Mouse (Mus musculus) megakaryocyte, adult 5-6 weeks (primary cell): ENCODE results near the gene Sptlc2. TPM values are rescaled to one million over a fixed set of nuclear protein-coding genes. Genes with fewer than 3 reads are reported as not detected.
"Not testable (repeated sequence)": the region's sequence is repeated elsewhere in the genome, so short reads cannot be mapped to it uniquely, and the experiment has no call there.

Experiments used
- ATAC-seq: 2 replicates; pipeline ENCODE4 v1.8.0; 2016; ENCODE audit warnings: mild to moderate bottlenecking, inconsistent platforms; ENCODE audit not compliant: poor library complexity, severe bottlenecking
- total RNA-seq, 2 experiments: library from RNA; stranded (forward) in 1 of 2; stranded (reverse) in 1 of 2; fragments of 153-499, 151-499 nt in 1 of 2; fragments of 221-1000, 200-1000 nt in 1 of 2; gene quantifications; 2 replicates each; pipeline versions ENCODE4 v1.2.3 to v1.2.4; 2015 to 2017

The Sptlc2 gene
- total RNA-seq, 2 experiments from 2014 or later = 168 to 245 TPM

GRCm38 (mm10) chr12:87282743-87283142 is 105.4 kb downstream of the Sptlc2 start:
- ATAC-seq = no peak

GRCm38 (mm10) chr12:87281766-87282165 is 106.4 kb downstream of the Sptlc2 start:
- ATAC-seq = no peak

GRCm38 (mm10) chr12:87279879-87280278 is 108.3 kb downstream of the Sptlc2 start:
- ATAC-seq = no peak

GRCm38 (mm10) chr12:87279350-87279749 is 108.8 kb downstream of the Sptlc2 start:
- no peak for ATAC-seq

- no peak for ATAC-seq
Observed at GRCm38 (mm10) chr12:87278118-87278730, 109.9 kb downstream of the Sptlc2 start.

GRCm38 (mm10) chr12:87277251-87277650 is 110.9 kb downstream of the Sptlc2 start:
- ATAC-seq = not testable (repeated sequence)

DNA sequence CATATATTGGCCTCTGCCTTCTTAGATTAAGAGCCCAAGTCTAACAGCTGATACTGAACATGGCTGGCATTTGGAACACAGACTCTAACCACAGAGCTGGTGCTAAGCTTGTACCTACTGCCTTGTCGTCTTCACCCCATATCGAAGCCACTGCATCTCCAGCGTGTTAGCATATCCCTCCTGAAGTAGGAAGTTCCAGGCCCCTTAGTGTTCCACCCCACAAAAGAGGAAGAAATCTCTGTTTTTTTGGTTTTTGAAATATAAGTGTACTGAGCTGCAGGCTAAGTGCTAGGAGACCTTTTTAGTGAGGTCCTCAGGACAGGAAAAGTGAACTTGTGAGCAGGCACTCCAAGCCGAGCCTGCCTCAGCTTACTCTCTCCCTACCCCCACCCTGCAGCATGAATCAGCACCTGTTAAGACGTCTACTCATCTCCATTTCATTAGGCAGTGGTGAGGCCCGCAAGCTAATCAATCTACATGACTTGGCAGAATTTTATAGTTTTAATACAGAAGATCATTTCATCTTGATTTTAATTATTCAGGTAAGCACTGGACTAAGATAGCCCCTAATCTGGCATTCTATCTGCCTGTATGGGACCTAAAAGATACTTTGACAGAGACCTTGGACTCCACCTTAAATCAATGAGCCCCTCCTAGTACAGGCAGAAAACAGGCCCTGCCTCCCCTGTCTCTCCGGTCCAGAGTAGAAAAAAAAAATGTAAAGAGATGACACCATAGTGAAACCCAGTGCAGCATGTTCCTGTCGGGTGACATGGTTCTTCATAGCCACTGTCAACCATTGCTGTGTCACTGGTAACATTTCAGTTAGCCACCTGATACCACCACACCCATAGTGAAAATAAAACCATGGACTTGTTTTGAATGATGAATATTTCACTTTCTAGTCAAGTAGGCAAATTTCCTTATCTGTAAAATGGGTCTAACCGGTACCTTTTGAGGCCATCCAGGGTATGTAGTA is 113.0 kb downstream of the Sptlc2 start:
- ATAC-seq = peak; percentile 69

GRCm38 (mm10) chr12:87267682-87268081 is 120.5 kb downstream of the Sptlc2 start:
- ATAC-seq = no peak

- peak; percentile 6 for ATAC-seq
Observed at GRCm38 (mm10) chr12:87266827-87267603, 121.1 kb downstream of the Sptlc2 start.

- peak; percentile 93 for ATAC-seq
Observed at GRCm38 (mm10) chr12:87266108-87266826, 121.9 kb downstream of the Sptlc2 start, which contains the start of the genes Vipas39 and Ahsa1. Vipas39 (minus strand) TSS chr12:87266256. Ahsa1 (plus strand) TSS chr12:87266479.

- no peak for ATAC-seq
Observed at GRCm38 (mm10) chr12:87265444-87265843, 122.7 kb downstream of the Sptlc2 start.

- peak; percentile 74 for ATAC-seq
Observed at GRCm38 (mm10) chr12:87260562-87260961, 127.6 kb downstream of the Sptlc2 start.

DNA sequence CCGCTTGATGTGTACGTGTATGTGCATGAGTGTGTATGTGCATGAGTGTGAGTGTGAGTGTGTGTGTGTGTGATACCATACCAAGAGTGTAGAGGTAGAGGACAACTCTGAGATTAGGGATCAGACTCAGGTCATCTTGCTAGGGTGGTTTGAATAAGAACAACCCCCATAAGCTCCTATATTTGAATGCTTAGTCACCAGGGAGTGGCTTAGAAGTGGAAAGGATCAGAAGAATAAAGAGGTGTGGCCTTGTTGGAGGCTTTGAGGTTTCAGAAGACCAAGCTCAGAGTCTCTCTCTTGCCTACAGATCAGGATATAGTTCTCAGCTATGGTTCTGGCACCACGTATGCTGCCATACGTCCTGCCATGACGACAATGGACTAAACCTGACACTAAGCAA is 131.5 kb downstream of the Sptlc2 start:
- no peak for ATAC-seq

Other genes starting within 250 kb of the Sptlc2 start
- 9.7 and 10.6 TPM in 2 replicates for gene Gstz1, start 241.2 kb downstream of the Sptlc2 start, total RNA-seq (2015)
- 8.5 and 11.6 TPM in 2 replicates for gene Gstz1, start 241.2 kb downstream of the Sptlc2 start, total RNA-seq (2017)
- 3.6 and 3.9 TPM in 2 replicates for gene Pomt2, start 240.4 kb downstream of the Sptlc2 start, total RNA-seq (2015)
- gene Pomt2, start 240.4 kb downstream of the Sptlc2 start, total RNA-seq (2017) = 3.1 and 3.3 TPM in 2 replicates
- 0.18 and 0.22 TPM in 2 replicates for gene Samd15, start 188.6 kb downstream of the Sptlc2 start, total RNA-seq (2015)
- gene Samd15, start 188.6 kb downstream of the Sptlc2 start, total RNA-seq (2017) = 0.11 and 1.2 TPM in 2 replicates
- 7.1 and 7.9 TPM in 2 replicates for gene Tmed8, start 187.9 kb downstream of the Sptlc2 start, total RNA-seq (2015)
- gene Tmed8, start 187.9 kb downstream of the Sptlc2 start, total RNA-seq (2017) = 8.7 and 10.8 TPM in 2 replicates
- gene Noxred1, start 149.6 kb downstream of the Sptlc2 start, total RNA-seq (2015) = 0.87 and 1.9 TPM in 2 replicates
- gene Noxred1, start 149.6 kb downstream of the Sptlc2 start, total RNA-seq (2017) = 0.45 and 0.81 TPM in 2 replicates
- gene Vipas39, start 122.1 kb downstream of the Sptlc2 start, total RNA-seq (2015) = 29.3 and 38.2 TPM in 2 replicates
- 26.4 and 30.9 TPM in 2 replicates for gene Vipas39, start 122.1 kb downstream of the Sptlc2 start, total RNA-seq (2017)
- gene Ahsa1, start 121.9 kb downstream of the Sptlc2 start, total RNA-seq (2015) = 45.5 and 61.6 TPM in 2 replicates
- 166 and 169 TPM in 2 replicates for gene Ahsa1, start 121.9 kb downstream of the Sptlc2 start, total RNA-seq (2017)
- not detected in 2 replicates for gene Ism2, start 88.7 kb downstream of the Sptlc2 start, total RNA-seq (2015)
- gene Ism2, start 88.7 kb downstream of the Sptlc2 start, total RNA-seq (2017) = not detected in 2 replicates
- 74.3 and 85.7 TPM in 2 replicates for gene Slirp, start 55.5 kb upstream of the Sptlc2 start, total RNA-seq (2015)
- 34.3 and 64.3 TPM in 2 replicates for gene Slirp, start 55.5 kb upstream of the Sptlc2 start, total RNA-seq (2017)
- 17.7 and 19.5 TPM in 2 replicates for gene Alkbh1, start 55.7 kb upstream of the Sptlc2 start, total RNA-seq (2015)
- 25.6 and 32.2 TPM in 2 replicates for gene Alkbh1, start 55.7 kb upstream of the Sptlc2 start, total RNA-seq (2017)
- 38.4 and 38.9 TPM in 2 replicates for gene Snw1, start 83.9 kb upstream of the Sptlc2 start, total RNA-seq (2015)
- gene Snw1, start 83.9 kb upstream of the Sptlc2 start, total RNA-seq (2017) = 124 and 141 TPM in 2 replicates
- not detected in 2 replicates for gene Gm5788, start 106.4 kb upstream of the Sptlc2 start, total RNA-seq (2015)
- not detected in 2 replicates for gene Gm5788, start 106.4 kb upstream of the Sptlc2 start, total RNA-seq (2017)
- gene Gm8300, start 126.0 kb upstream of the Sptlc2 start, total RNA-seq (2015) = not detected in 2 replicates
- gene Gm8300, start 126.0 kb upstream of the Sptlc2 start, total RNA-seq (2017) = not detected in 2 replicates
- gene Oog1, start 214.3 kb upstream of the Sptlc2 start, total RNA-seq (2015) = not detected in 2 replicates
- gene Oog1, start 214.3 kb upstream of the Sptlc2 start, total RNA-seq (2017) = not detected in 2 replicates
- gene Gm4027, start 230.5 kb upstream of the Sptlc2 start, total RNA-seq (2015) = not detected in 2 replicates
- not detected in 2 replicates for gene Gm4027, start 230.5 kb upstream of the Sptlc2 start, total RNA-seq (2017)